Mouse (Mus musculus) c-Kit-positive CD71-positive TER-119-negative erythroid progenitor cells, embryonic 14.5 days (primary cell): ENCODE data around the gene Ces5a.
"Not testable (repeated sequence)": the region's sequence is repeated elsewhere in the genome, so short reads cannot be mapped to it uniquely, and the experiment has no call there.

Source experiments
- DNase-seq: peaks from one replicate; pipeline ENCODE4 v3.0.0-alpha.2; 2013; ENCODE audit warnings: low read depth

Gene Ces5a

DNA sequence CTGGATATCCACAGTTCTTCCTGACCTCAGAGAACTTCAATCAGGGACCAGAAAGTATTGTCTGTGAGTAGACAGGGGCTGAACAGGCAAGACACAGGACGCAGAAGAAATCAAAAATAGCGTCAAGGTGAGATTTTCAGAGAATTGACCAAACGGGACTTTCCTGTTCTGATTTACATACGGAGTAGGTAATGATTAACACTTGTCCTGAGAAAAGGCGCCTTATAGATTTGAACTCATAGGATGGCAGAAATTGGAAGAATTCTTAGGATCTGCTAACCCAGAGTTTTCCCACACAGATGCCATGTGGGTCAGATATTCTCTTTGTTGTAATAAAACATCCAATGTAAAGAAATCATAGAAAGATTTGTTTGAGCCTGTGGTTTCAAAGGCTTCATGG lies at the start of gene Ces5a:
Gene Ces5a, minus strand, starts transcription at position 101 of the 400 bp plus-strand sequence.
- no peak for DNase-seq

DNA sequence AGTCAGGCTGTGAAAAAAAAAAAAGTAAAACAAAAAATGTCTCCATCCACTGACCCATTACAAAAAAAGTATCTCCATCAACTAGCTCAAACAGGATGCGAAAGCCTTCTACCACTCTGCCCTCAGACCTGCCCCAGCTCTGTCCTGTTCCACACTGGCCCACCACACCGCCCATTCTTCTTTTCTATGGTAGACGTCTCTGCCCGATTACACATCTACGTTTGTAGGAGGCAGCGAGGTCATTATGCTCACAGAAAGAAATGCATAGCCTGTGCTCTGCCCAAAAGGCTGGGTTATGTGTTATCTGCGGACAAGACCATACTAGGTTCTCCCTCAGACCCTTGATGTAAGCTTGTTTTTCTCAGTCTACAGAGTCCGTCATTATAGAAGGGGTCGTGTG lies 37.2 kb upstream of the Ces5a start:
- no peak for DNase-seq

DNA sequence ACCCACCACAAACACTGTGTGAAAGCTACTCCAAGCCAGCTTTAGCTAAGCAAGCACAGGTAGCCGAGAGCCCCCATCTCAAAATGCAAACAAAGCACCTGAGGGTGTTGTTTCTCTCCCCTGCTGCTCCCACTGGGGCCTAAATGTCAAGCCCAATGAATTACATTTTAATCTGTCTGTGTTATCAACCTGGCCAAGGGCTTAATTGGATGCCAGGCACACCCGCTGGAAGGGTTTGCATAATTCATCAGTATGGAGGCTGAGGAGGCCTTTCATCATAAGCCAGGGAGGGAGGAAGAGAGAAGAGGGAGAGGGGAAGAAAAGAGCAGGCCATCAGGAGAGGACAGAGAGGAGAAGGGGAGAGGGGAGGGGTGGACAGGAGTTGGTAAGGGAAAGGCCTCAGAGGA lies 36.5 kb upstream of the Ces5a start:
- no peak for DNase-seq

DNA sequence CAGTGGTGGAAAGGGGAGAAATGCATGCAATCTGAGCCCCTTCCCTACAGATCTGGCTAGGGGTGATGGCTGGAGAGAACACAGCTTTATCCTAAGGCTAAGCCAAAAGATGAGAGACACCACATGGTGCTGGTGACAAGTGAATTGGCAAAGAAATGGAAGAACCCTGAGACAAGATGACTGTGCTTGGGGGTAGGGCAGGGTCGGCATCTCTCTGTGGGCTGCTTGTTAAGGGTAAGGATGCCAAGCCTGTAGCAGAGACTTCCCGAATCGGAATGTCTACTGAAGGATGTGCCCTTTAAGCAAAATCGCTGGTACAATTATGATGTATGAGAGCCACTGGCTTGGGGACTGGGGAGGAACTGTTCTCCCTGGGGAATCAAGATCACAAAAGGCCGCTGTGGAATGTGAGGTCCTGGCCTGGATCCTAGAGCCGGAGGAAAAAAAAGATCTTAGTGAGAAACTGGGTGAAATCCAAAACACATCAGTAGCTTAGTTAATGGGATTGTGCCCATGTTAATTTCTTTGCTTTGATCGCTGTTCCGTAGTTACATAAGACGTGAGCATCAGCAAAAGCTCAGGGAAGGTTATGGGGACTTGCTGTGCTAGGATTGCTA lies 35.8 kb upstream of the Ces5a start:
- DNase-seq = no peak

DNA sequence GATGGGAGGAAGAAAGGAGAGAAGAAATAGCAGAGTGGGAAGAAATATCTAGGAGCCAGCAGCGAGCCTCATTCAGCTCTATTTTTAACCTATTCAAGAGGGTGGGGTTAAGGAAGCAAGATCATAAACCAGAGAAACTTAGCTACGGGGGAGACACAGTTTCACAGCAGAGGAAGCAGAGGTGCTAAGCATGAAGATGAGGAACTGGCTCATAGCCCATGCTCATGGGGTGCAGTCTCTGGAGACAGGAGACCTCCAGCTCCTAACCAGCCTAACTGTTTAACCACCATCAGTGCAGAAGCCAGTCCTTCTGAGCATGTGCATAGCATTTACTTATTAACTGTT lies 34.5 kb upstream of the Ces5a start:
- no peak for DNase-seq

DNA sequence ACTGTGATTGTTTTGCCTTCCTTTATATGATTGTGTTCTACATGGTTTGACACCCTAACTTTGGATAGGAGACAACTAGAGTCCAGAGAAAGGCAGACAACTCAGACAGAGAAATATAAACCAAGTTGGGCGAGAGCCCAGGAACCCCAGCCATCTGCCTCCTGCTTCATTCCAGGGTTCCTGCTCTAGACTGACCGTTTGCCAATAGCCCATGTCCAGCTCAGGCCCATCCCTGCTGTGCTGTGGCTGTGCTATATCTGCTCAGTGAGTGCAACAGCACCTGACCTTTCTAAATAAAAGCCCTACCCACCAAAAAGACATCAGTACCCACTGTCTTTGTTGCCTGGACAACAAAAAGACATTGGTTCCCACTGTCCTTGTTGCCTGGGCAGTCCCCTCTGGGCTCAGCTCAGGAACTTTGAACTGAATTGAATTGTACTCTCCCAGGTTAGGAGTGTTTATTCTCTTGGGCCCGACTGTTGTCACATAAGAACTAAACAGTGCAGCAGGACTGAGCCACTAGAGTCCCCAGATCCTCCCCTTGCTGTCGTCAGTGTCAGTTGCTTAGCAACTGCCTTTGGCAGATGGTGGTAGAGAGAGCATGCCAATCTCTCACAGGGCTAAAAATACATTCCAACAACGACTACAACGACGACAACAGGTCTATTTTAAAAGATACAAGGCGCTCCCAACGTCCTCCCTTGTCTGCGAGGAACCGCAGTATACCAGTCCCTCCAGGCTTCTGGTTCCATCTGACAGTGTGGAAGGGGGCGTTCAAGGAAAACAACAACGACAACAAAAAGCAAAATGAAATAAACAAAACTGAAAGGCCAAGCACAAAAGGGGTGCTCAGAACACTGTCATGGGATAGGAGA lies 33.9 kb upstream of the Ces5a start:
- DNase-seq = no peak

DNA sequence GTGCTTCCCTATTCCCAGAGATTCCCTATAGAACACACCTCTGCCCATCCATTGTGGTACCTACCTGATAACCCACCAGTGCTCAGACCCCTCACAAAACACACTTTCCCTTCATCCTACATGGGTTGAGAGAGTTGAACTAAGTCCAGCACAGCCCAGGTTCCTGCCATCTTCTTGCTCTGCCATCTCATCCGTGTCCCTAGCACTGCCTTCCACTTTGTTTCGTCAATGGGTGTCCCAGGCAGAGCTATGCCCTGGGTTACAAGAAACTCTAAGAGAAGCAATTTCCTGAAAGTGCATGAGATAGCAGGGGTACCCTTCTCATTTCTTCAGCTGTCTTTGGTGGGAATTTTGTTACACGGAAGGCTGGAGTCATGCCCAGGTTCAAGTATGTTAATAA lies 33.0 kb upstream of the Ces5a start:
- DNase-seq = no peak

DNA sequence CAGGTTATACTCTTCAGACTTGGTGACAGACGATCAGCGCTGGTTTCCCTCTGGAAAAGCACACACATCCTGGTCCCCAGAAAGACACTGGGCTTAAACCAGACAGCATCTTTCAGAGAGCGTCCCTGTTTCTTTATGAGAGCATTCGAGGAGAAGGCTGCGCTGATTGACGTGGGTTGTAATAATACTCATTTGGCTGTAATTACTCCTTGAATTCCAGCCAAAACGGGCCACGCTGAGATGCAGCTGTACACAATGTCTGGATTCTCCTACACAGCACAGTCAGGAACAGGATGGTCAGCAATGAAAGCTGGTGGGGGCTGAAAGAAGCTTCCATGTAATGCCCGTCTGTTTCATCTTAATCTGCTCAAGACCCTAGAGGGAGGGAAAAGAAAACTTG lies 31.5 kb upstream of the Ces5a start:
- no peak for DNase-seq

DNA sequence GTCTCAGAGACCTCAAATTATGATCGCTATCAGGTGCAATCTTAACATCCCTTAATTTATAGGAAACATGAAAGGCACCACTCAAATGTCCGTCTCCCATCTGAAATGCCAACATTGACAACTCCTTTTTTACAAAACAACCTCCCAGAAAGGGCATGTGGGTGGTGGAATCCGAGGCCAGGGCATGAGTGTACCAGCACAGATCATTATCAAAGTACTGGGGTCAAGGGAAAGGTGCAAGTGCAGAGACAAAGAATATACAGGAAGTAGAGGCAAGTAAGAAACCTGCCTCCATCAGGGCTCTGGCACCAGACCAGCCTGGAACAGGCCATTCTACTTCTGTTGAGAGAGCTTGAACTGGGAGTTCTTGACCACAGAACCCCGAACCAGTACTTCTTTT lies 29.0 kb upstream of the Ces5a start:
- no peak for DNase-seq

DNA sequence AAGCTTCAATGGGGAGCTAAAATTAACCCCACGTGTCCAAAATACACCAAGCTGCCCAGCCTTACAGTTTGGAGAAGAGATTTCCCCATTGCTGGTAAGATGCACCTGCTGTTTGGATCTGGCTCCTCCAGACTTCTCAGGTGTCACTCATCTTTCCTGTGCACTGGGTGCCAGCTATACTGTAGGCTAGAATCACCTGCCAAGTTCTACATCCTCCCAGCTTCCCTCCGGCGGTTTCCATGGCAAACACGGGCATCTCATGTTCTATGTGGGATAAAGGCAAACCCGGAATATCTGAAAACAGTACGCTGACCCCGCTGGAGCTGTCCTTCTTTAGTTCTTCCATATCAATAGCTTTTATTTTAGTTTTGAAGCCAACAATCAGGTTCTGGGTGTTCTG lies 27.9 kb upstream of the Ces5a start:
- no peak for DNase-seq

DNA sequence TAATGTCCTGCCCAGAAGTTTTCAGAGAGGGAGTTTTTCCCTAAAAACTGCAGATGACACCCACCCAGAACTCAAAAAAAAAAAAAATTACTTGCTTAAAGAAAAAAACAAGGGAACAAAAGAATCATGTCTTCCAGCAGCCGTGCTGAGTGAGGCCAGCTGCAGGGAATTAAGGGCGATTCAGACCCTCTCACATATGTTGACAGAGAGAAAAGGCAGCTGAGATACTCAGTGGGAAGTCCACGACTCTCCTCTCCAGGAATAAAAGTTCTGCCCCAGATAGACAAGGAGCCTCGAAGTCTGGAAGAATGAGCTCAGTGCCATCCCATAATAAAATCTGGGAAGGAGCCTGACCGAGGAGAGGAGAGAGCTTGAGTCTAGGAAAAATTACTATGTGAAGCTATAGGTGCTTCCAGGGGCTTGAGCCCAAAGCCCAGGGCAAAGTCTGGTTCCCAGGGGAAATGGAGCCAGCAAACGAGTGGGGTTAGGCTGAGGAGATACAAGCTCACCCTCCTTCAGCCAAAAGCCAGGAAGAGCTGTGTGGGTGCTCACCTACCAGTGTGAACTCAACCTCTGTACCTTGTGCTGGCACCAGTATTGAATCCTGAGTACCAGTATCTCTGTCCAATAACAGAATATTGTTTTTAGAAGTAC lies 27.1 kb upstream of the Ces5a start:
- no peak for DNase-seq

DNA sequence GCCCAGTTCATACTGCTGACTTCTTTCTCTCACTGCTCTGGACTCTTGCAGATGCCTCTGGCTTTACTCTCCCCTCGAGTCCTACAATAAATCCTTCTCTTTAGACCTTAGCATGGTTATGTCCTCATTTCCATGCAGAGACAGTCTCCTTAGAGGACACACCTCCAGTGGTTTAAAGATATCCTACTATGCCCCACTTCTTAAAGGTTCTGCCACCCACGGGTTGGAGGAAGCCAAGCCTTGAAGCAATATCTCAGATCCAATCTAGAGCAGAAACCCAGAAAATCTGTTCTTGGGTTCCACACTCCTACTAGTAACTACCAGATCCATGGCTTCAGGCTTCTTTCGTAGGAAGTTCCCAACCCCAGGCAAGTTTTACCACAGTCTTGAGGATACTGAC lies 25.6 kb upstream of the Ces5a start:
- no peak for DNase-seq

DNA sequence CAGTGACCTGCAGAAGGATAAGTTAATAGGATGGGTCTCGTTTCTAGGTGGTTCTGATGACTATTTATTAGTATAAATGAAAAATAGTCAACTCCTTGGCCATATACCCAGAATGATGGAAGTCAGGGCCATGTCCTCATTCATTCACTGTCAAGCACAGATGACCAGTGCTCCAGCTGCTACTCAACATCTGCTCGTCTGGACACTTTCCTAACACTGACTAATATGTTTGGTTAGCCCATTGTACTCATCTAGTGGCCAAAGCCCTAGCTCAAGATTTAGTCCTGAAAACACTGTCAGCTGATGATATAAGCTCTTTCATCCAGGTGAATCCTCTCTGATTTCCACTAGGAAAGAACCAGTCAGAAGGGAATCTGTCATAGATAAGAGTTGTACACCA lies 24.1 kb upstream of the Ces5a start:
- no peak for DNase-seq

DNA sequence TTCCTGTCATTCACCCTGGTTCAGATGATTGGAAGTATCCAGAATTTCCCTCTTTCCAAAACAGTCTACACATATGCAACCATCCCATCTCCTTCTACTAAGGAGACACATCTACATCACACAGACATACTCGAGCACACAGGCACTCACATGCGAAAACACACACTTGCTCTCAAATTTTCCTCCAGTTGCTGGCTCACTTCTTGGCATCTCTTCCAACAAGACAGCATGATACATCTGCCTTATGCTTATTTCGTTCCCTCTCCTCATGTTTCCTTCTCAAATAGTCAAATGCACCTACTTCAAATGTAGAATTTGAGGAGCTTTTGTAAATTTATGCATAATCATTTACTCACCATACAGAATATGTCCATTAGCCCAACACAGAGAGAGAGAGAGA lies 33.0 kb downstream of the Ces5a start:
- no peak for DNase-seq

DNA sequence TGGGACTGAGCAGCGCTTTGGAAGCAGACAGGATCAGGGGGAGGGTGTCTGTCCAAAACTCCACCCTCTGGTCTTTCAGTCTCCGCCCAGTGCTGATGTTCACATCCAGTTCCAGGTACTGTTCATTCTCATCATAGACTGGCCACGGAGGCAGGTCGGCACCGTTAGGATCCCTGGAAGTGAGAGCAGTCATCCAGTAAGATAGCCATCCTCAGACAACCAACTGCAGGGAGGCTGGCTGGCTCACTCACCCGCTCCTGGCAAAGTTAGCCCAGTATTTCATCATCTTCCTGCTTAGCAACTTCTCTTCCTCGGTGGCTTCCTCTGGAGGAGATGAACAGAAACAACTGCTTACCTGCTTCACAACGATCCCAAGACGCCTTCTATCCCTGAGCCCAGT lies 36.2 kb downstream of the Ces5a start:
- no peak for DNase-seq

DNA sequence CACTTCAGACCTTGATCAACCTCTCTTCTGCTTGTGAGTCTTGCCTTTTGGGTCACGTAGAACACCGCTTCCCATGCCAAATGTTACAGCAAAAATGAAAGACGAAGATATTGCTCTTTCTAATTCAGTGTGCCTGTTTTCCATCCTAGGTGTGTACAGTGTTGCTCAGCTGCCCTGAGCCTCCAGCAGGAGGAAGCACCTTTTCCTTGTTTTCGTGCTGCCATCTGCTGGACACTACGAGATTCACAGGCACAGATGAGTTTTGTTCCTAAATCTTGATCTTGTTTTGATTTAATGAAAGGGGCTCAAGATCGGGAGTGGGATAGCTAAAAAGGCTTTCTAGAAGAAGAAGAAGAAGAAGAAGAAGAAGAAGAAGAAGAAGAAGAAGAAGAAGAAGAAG lies 40.3 kb downstream of the Ces5a start:
- no peak for DNase-seq

DNA sequence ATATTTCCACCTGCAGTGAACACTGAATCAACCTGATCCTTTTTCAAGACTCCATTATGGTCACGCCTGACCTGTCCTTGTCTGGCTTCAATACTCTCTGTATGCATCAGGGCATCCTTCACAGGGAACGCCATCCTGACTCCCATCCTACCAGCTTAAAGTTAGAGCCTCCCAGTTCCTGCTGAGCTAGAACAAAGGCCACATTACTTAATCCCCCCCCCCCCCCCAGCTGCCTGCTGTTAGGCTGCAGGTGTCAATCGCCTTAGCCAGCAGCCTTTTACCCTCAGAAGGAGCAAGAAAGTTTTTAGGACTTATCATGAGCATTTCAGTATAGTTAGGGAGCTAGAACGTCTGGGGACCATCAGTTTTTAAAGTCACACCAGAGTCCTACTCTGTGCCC lies 46.9 kb downstream of the Ces5a start:
- DNase-seq = no peak

DNA sequence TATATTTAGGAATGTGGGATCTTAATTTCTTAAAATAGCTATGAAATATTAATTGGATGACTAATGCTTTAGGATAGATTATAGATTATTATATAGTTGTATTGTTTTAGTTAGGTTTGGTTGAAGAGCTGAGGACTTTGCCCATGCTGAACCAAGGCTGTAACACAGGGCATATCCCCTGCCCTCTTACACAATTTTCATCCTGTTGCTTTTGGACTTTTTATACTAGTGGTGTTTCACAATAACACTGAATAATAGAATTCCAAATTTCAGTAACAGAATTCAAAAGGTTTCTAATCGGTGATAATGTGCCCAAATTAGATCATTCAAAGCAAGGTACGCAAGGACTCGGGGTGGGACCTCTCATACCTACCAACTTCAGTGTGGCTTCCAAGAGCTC lies 57.4 kb downstream of the Ces5a start:
- DNase-seq = no peak

DNA sequence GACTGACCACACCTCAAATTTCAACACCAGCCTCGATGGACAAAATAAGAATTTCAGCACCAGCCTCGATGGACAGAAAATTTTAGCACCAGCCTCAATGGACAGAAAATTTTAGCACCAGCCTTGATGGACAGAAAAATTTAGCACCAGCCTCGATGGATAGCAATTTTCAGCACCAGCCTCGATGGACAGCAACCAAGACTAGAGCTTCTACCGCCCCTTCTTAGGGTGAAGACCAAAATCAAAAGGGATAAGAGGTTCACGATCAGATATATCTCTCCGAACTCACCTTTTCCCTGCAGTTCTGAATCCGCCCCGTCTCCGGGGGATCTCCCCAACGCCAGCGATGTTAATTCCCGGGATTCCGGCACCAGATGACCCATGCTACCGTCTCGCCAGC lies 65.9 kb downstream of the Ces5a start:
- not testable (repeated sequence) for DNase-seq

DNA sequence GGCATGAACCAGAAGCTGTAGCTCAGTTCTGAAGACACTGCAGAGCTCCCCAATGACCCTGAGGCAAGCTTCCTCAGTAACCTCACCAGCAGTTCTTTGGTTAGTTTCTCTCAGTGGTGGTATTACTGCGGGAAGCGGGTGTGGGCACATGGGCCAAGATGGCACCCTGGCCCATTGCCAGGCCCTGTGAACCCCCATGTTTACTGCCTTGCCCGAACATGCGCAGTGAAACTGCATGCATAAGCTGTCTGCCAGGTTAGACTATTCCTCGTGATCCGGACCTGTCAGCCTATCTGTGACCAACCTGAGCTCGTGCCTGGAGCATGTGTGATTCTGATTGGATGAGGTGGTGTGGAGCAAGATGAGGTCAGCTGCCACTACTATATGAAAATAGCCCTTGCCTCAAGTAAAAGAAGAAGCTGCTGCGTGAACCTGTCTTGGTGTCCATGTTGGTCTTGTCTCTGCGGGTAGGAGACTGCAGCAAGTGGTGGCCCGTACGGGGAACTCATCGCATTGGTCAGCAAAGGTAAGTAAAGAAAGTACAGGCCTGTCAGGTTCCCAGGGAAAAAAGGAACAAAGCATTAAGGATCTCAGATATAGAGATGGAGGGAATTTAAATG lies 81.3 kb downstream of the Ces5a start:
- DNase-seq = no peak
